Mouse (Mus musculus): Measurements from ENCODE around the gene Ankrd44.

Gene Ankrd44

GRCm38 (mm10) chr1:54922707-54923106 is 3.5 kb downstream of the Ankrd44 start:
- DNase-seq (ENCODE audit: low read depth, low spot score) = no peak

- DNase-seq (ENCODE audit: low read depth, low spot score) = no peak
Observed at GRCm38 (mm10) chr1:54922025-54922574, 4.1 kb downstream of the Ankrd44 start.

DNA sequence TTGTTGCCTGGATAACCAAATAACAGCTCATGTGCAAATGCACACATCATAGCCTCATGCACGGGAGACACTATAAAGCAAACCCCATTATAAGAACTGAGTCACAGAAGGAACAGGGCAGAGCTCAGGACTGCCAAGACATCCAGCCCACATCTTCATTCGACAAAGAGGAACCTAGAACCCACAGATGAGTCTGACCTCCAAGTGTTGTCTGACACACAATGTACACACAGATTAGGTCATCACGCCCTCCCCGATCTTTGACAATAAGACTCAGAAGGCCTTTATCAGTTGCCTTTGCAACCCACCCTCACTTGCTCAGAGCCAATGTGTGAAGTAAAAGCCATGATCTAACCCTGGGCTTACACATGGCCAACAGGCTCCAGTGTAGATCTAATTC is 6.1 kb downstream of the Ankrd44 start:
- no peak for DNase-seq (ENCODE audit: low read depth, low spot score)

- DNase-seq (ENCODE audit: low read depth, low spot score) = peak; percentile 59
Observed at GRCm38 (mm10) chr1:54916456-54916855, 9.7 kb downstream of the Ankrd44 start.

DNA sequence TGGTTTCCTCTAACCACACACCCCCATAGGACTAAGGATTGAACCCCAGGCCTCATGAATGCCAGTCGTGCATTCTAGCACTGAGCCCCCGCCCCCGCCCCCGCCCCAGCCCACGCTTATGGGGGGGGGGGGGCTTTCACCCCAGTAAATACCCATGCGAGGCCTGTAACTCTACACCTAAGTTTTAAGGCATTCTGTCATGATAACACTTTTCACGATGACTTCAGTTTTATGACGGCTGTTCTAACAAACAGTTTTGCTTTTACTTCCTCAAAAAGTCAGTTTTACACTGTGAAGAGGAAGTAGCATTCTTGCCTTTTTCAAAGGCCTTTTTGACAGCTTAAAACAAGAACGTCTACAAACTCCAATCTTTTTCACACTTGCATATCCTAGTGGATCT is 11.8 kb downstream of the Ankrd44 start:
- DNase-seq (ENCODE audit: low read depth, low spot score) = no peak

DNA sequence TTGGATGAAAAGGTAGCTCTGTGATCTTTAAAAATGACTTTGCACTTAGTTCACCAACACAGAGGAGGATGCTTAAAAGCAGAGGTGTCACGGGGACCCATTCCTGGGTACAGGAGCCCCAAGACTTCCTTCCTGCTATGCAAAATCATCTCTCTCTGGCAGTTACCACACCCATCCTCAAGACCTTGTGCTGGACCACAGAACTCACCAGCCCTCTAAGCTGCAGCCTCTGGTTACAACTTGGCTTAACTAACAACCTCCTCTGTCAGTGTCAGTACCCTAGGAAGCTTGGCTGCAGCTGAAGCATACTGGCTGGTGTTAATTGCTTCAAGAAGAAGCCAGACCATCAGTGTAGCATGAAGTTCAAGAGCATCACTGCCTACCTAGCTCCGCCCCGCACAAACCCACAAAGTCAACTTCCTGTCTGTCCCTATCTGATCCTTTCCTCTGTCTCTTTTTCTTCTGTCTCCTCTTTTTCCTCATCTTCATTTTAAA is 12.8 kb downstream of the Ankrd44 start:
- no peak for DNase-seq (ENCODE audit: low read depth, low spot score)

DNA sequence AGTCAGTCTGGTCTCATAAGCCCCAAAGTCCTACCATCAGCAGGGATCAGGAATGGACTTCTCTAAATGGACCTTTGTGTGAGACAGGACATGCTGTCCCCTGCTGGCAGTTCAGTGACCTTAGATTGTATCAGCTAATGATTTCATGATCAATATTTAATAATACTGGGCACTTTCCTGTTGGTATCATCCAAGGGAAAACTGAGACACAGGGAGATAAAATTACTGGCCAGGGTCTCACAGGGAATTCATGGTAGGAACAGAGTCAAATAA is 13.2 kb downstream of the Ankrd44 start:
- no peak for DNase-seq (ENCODE audit: low read depth, low spot score)

- DNase-seq (ENCODE audit: low read depth, low spot score) = no peak
Observed at GRCm38 (mm10) chr1:54912290-54913062, 13.7 kb downstream of the Ankrd44 start.

GRCm38 (mm10) chr1:54911256-54911610 is 15.0 kb downstream of the Ankrd44 start:
- DNase-seq (ENCODE audit: low read depth, low spot score) = no peak

GRCm38 (mm10) chr1:54910489-54911255 is 15.5 kb downstream of the Ankrd44 start:
- no peak for DNase-seq (ENCODE audit: low read depth, low spot score)

GRCm38 (mm10) chr1:54908786-54909185 is 17.4 kb downstream of the Ankrd44 start:
- no peak for DNase-seq (ENCODE audit: low read depth, low spot score)

- peak; percentile 89 for DNase-seq (ENCODE audit: low read depth, low spot score)
Observed at GRCm38 (mm10) chr1:54907066-54907639, 19.0 kb downstream of the Ankrd44 start.

- peak; percentile 37 for DNase-seq (ENCODE audit: low read depth, low spot score)
Observed at GRCm38 (mm10) chr1:54906322-54906721, 19.9 kb downstream of the Ankrd44 start.

DNA sequence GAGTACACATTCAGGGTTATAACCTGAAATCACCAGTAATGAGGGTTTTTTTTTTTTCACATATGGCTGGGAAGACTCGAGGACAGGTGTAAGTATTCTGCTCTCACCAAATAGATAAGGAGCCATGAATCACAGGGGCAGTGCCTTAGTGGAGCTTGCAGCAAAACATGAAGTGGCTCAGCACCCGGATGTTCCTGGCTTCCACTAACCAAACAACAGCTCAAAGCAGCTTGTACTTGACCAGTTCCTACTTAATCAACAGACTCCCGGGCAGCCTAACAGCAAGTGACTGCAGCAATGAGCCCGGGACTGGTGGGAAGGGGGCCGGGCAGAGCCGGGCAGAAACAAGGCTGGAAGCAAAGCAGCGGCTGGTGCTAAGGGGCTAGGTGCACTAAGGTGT is 20.6 kb downstream of the Ankrd44 start:
- no peak for DNase-seq (ENCODE audit: low read depth, low spot score)

DNA sequence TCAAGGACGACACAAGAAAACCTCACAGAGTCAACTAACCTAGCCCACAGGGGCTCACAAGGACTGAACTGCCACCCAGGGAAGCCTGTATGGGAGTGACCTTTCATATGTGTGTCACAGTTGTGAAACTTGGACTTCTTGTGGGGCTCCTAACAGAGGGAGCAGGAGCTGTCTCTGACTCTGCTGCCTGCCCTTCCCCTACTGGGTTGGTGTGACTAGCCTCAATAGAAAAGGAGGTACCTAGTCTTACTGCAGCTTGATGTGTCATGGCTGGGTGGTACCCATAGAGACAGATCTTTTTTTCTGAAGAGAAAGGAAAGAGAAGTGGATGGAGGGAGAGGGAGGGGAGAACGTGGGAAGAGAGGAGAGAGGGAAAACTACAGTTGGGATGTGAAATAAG is 22.0 kb downstream of the Ankrd44 start:
- DNase-seq (ENCODE audit: low read depth, low spot score) = no peak

DNA sequence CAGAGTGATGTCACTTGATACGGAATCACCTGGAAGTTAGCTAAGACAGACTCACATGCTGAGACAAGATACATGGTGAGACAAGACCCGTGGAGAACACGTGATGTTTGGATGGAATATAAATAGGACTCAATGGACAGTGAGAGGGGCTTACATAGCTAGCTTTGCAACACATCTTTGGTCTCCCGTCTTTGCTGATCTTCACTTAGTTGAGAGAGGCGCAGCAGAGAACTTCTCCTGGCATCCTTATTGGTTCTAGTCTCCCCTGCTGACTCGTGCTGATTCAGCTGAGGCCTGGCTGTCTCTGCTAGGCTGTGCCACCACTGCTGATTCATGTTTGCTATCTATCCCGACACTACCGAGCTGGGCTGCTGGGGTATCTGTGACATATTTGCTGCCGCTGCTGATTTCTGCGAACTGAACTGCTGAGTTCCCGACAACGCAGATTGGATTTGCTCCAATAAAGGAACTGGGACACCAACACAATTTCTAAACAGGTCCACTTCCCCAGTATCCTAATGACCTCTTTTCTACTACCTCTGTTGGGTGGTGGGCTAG is 23.4 kb downstream of the Ankrd44 start:
- no peak for DNase-seq (ENCODE audit: low read depth, low spot score)

- no peak for DNase-seq (ENCODE audit: low read depth, low spot score)
Observed at GRCm38 (mm10) chr1:54901084-54901483, 25.1 kb downstream of the Ankrd44 start.

DNA sequence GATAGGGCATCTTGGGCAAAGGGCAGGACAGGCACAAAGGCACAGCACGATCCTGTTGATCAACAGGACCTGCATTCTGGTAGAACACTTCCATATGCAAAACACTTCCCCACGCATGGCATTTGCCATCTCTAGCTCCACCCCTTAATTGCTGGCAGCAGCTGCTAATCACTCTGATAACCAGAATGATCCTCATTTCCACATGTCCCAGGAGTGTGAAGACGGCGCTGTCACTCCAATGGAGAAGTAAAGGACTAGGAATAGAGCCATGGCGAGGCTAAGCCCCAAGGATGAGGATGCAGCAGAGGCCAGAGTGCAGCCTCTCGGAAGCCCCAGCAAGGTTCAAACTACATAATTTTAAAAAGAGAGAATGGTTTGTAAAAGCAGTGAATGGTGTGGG is 26.9 kb downstream of the Ankrd44 start:
- no peak for DNase-seq (ENCODE audit: low read depth, low spot score)

DNA sequence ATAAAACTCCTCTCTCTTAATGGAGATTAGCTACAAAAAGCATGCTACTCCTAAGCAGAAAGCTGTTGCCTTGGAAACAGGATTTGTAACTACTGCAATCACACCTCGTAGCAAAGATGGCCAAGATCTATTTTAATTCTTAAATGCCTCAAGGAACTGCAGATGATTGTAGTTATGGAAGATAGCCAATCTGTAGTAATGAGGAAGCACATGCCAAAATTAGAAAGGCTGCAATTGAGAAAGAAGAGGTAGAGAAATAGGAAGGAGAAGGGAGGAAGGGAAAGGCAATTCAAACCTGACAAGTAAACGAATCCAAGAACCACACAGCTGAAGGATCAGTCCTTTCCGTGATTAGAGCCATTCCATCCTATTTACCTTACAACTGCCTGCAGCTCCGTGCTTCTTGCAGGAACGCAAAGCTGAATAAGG is 27.5 kb downstream of the Ankrd44 start:
- no peak for DNase-seq (ENCODE audit: low read depth, low spot score)

- DNase-seq (ENCODE audit: low read depth, low spot score) = no peak
Observed at GRCm38 (mm10) chr1:54897726-54898125, 28.5 kb downstream of the Ankrd44 start.

- DNase-seq (ENCODE audit: low read depth, low spot score) = no peak
Observed at GRCm38 (mm10) chr1:54896109-54897085, 29.8 kb downstream of the Ankrd44 start.
